Mouse (Mus musculus) liver, embryonic 13.5 days (tissue): ENCODE measurements around the gene Snx1. TPM values are rescaled to one million over a fixed set of nuclear protein-coding genes. Genes with fewer than 3 reads are reported as not detected.

Source experiments
- ATAC-seq: fragments of 200-750 bp; cut with Nextera tagmentation; 2 replicates; pipeline ENCODE4 v1.8.0; 2017; ENCODE audit warnings: low read depth, mild to moderate bottlenecking, moderate number of reproducible peaks, moderate library complexity
- DNase-seq: peaks from one replicate; pipeline ENCODE4 v3.0.0; 2022
- H3K27ac ChIP-seq: fragments of 300-500 bp; sonication (generic); 2 replicates; pipeline ENCODE4 v1.5.1; 2015; ENCODE audit warnings: moderate library complexity, mild to moderate bottlenecking, inconsistent platforms
- H3K27me3 ChIP-seq: fragments of 300-500 bp; sonication (generic); 2 replicates; pipeline ENCODE4 v1.6.1; 2015; ENCODE audit warnings: mild to moderate bottlenecking, inconsistent platforms
- H3K36me3 ChIP-seq: fragments of 300-500 bp; sonication (generic); 2 replicates; pipeline ENCODE4 v1.6.1; 2015; ENCODE audit warnings: mild to moderate bottlenecking, inconsistent platforms
- H3K4me1 ChIP-seq: fragments of 300-500 bp; sonication (generic); replicated peaks from 2 replicates; pipeline ENCODE4 v1.6.1; 2015; ENCODE audit warnings: inconsistent platforms
- H3K4me2 ChIP-seq: fragments of 300-500 bp; sonication (generic); 2 replicates; pipeline ENCODE4 v1.6.1; 2015; ENCODE audit warnings: inconsistent platforms, mild to moderate bottlenecking, moderate library complexity
- H3K4me3 ChIP-seq: fragments of 300-500 bp; sonication (generic); replicated peaks from 2 replicates; pipeline ENCODE4 v1.5.1; 2015; ENCODE audit warnings: mild to moderate bottlenecking, inconsistent platforms
- H3K9ac ChIP-seq: fragments of 300-500 bp; sonication (generic); 2 replicates; pipeline ENCODE4 v1.6.1; 2015; ENCODE audit warnings: mild to moderate bottlenecking, inconsistent platforms
- H3K9me3 ChIP-seq: fragments of 300-500 bp; sonication (generic); replicated peaks from 2 replicates; pipeline ENCODE4 v1.6.1; 2016; ENCODE audit warnings: inconsistent platforms
- WGBS: fragments of 180-500 bp; shearing (Covaris S2); methylation state at CpG from one replicate; pipeline ENCODE4 v1.1.7; 2015; ENCODE audit not compliant: insufficient replicate concordance; 5-methylcytosine and 5-hydroxymethylcytosine counted together
- polyA plus RNA-seq: library from polyadenylated mRNA; unstranded; fragments of >200 nt; fragmentation: Nextera tagmentation; extraction: Ambion mirVana; gene quantifications from 2 replicates; pipeline ENCODE4 v1.2.1, GENCODE M21; 2015

Gene Snx1
- 79.7 and 94.6 TPM in 2 replicates for polyA plus RNA-seq

DNA sequence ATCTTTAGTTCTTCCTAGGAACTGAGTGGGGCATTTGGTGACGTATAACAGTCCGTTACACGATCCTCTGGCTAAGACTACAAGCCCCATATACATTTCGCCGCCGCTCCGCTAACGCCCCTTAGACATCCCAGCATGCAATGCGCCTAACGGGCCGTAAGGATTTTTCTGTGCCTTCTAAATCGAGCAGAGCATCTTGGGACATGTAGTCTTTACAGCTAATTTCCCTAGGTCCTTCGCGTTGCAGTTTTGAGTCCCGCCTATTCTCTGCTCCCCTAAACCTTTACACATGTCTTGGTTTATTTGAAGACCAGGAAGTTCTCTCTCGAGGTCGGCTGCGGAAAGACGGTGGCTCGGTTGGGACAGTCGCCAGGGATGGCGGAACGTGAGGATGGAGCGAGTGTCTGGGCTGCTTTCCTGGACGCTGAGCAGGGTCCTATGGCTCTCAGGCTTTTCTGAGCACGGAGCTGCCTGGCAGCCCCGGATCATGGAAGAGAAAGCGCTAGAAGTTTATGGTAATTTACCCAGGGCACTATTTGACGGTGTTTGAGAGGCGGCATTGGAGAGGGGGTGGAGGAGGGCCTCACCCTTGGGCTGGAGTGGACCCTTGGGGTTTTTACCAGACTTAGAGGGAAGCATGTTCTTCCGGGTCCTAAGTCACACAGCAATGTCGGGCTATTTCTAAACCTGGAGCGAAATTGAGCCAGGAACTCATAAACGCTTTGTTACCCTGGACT lies at the start of gene Snx1, which contains the start of gene Ciao2a:
Gene Snx1 (minus strand): TSS at position 132 of the 737 bp plus-strand sequence.
Gene Ciao2a (plus strand): TSS at position 156 of the 737 bp plus-strand sequence.
- Histone ChIP-seq H3K27me3 (no peaks in the 10 kb centered on the region), H3K36me3 (peaks cover 22% of the 10 kb centered on the region), H3K4me1 (peaks cover 69% of the 10 kb centered on the region), H3K4me2 (peak within 1 kb of the TSS; percentile 83), H3K9ac (peak within 1 kb of the TSS; percentile 85), H3K27ac (peak within 1 kb of the TSS; percentile 93), H3K9me3 (no peaks in the 10 kb centered on the region), H3K4me3 (peak within 1 kb of the TSS; percentile 91)
- DNase-seq (peak; percentile 95), ATAC-seq (peak; percentile 70)
- under 1% methylated on average over 34 of the region's 34 CpGs for WGBS

DNA sequence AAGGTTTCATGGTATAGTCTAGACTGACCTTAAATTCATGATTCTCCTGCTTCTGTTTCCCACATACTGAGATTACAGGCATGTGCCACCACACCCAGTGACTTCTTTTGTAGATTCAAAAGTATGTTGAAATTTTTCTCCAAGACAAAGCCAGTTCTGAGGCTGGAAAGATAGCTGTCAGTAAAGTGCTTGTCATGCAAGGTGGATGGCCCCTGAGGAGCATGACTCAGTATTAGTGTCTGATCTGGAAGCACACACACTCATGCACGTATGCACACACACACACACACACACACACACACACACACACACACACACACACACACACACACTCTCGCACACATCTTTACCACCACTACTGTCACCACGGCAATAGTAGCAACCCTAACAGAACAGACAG lies 48.6 kb upstream of the Snx1 start:
- Histone ChIP-seq H3K36me3 (no peaks in the 10 kb centered on the region), H3K4me2 (0 out of 2 replicates have a peak overlapping the region, but pooled peaks have one; percentile 4), H3K9ac (peak overlapping the region; percentile 22; the same call in 1 of the 2 replicates), H3K9me3 (no peaks in the 10 kb centered on the region), H3K27me3 (no peaks in the 10 kb centered on the region), H3K27ac (peak overlapping the region; percentile 73), H3K4me1 (peaks cover 66% of the 10 kb centered on the region), H3K4me3 (no peak overlapping the region)
- ATAC-seq = 0 out of 2 replicates have a peak, but pooled peaks have one; percentile 46
- WGBS = 83% methylated on average over 3 of the region's 3 CpGs
- DNase-seq = peak; percentile 44

DNA sequence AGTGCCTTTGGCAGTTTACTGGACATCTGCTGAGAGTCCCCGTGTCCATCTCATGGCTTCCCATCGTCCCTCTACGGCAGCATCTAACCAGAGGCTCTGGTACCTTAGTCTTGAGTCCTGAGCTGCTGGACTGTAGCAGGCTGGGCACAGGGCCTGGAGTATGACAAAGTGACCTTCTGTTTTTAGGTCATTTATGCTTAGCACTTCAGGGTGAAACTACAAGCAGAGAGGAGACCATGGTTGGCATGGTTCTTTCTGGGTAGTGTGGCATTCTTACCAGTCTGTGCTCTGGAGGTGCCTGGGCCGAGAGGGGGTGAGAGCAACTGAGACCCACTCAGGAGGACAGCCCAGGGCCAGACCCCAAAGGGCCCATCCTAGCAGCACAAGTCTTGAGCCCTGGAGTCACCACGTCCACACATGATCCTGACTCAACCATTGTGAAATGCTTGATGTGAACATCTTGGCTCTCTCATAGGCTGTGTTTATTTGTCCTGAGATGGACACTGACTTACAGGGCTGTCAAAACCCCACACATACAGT lies 47.0 kb upstream of the Snx1 start:
- H3K9ac ChIP-seq = no peak overlapping the region
- DNase-seq (no peak), ATAC-seq (no peak)
- peak overlapping the region; percentile 58; the same call in 1 of the 2 replicates for H3K27ac ChIP-seq
- no peaks in the 10 kb centered on the region for H3K27me3 ChIP-seq
- no peak overlapping the region for H3K4me2 ChIP-seq
- peaks cover 58% of the 10 kb centered on the region for H3K4me1 ChIP-seq
- H3K36me3 ChIP-seq = peaks cover 9% of the 10 kb centered on the region; the same call in 1 of the 2 replicates
- no peaks in the 10 kb centered on the region for H3K9me3 ChIP-seq
- WGBS = 89% methylated on average over 5 of the region's 5 CpGs
- no peak overlapping the region for H3K4me3 ChIP-seq

DNA sequence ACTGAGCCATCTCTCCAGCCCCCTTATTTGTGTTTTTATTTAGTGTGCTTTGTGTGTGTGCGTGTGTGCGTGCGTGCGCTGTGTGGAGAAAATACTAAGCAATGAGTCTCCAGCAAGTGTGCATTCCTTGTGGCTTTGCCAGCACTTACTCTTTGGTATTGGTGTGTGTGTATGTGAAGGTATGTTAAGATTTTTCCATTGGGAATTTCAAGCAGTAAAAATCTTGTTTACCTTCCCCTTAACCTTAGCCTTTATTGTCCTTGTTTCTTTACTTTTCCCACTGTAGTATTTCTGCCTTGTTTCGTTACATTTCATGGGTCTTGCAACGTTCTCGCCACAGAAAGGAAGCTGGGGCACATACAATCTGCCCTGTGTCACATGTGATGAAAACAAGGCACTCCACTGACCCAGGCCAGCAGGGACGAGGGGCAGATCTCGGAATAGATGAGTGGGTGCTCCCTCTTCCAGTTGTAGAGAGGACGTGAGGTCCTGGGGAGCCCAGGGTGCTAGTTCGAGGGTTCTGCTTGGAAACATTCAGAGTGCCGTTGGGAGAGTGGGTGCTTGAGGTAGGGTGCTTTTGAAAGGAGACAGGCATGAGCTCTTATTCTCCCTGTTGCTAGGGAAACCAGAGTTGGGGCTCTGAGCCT lies 45.0 kb upstream of the Snx1 start:
- Histone ChIP-seq H3K27me3 (no peaks in the 10 kb centered on the region), H3K4me1 (peaks cover 60% of the 10 kb centered on the region), H3K9ac (no peak overlapping the region), H3K9me3 (no peaks in the 10 kb centered on the region), H3K36me3 (peaks cover 9% of the 10 kb centered on the region; the same call in 1 of the 2 replicates), H3K4me3 (no peak overlapping the region), H3K27ac (peak overlapping the region; percentile 4; the same call in 1 of the 2 replicates), H3K4me2 (no peak overlapping the region)
- no peak for ATAC-seq
- no peak for DNase-seq
- WGBS = 76% methylated on average over 12 of the region's 12 CpGs

DNA sequence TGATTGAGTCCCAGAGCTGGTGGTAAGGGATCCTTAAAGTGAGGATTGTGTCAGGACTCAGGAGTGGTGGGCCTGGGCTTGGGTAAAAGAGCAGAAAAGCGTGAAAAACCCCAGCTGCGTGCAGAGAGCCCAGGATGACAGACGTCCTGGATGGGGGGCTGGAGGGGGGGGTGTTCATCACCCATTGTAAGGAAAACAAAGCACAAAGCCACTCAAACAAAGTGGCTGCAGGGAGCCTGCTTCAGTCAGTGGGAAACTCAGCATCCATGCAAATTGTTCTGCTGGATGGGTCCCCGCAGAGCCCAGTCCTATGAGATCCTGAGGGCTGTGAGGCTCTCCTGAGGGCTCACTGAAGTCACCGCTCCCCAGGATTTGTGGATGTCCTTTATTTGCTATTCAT lies 44.1 kb upstream of the Snx1 start:
- H3K27ac ChIP-seq = no peak overlapping the region
- no peaks in the 10 kb centered on the region for H3K9me3 ChIP-seq
- no peak overlapping the region for H3K4me3 ChIP-seq
- no peaks in the 10 kb centered on the region for H3K27me3 ChIP-seq
- ATAC-seq = no peak
- H3K36me3 ChIP-seq = peaks cover 12% of the 10 kb centered on the region; the same call in 1 of the 2 replicates
- WGBS = 83% methylated on average over 5 of the region's 5 CpGs
- H3K4me1 ChIP-seq = peaks cover 61% of the 10 kb centered on the region
- no peak overlapping the region for H3K4me2 ChIP-seq
- DNase-seq = no peak
- no peak overlapping the region for H3K9ac ChIP-seq

DNA sequence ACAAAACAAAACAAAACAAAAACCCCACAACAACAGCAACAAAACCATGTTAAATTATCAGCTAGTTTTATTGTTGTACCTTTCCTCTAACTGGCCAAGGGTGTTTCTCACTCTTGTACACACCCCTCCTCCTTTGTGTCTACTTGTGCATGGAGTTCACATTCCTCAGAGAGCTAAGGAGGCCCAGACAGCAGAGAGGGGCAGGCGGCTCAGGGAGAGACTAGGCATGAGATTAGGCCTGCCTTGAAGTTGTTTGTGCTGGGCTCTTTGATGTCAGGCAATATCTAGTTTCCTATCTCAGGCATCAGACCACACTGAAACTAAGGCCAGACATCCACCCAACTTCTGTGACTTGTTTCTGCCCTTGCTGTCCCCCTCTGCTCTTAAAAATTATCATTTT lies 41.8 kb upstream of the Snx1 start:
- peaks cover 12% of the 10 kb centered on the region; the same call in 1 of the 2 replicates for H3K36me3 ChIP-seq
- no peak overlapping the region for H3K4me2 ChIP-seq
- peaks cover 48% of the 10 kb centered on the region for H3K4me1 ChIP-seq
- DNase-seq (peak; percentile 24), ATAC-seq (peak; percentile 84)
- H3K9me3 ChIP-seq = 0 out of 2 replicates have a peak, but pooled peaks cover 2% of the 10 kb centered on the region
- peak overlapping the region; percentile 70 for H3K27ac ChIP-seq
- 4% methylated on average over 1 of the region's 1 CpGs for WGBS
- no peaks in the 10 kb centered on the region for H3K27me3 ChIP-seq
- 0 out of 2 replicates have a peak overlapping the region, but pooled peaks have one; percentile 26 for H3K9ac ChIP-seq
- no peak overlapping the region for H3K4me3 ChIP-seq

DNA sequence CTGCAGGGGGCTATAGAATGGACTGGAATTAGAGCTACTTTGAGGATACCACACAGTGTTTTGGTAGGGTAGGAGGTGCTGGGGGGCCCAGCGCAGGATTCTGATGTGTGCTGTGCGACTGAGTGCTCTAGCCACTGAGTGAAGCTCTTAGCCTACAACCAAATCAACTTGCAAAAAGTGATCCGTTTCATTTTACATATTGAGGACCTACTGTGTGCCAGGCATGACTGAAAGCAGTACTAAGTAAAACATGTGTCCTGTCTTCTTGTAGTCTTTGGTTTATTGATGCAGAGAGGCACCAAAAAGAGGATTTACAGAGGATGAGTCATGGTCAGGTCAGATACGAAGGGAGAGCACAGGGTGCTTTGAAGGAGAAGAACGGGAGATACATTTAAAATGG lies 40.8 kb upstream of the Snx1 start:
- no peak for DNase-seq
- Histone ChIP-seq H3K36me3 (peaks cover 12% of the 10 kb centered on the region; the same call in 1 of the 2 replicates), H3K9ac (0 out of 2 replicates have a peak overlapping the region, but pooled peaks have one; percentile 9), H3K27me3 (no peaks in the 10 kb centered on the region), H3K9me3 (0 out of 2 replicates have a peak, but pooled peaks cover 2% of the 10 kb centered on the region), H3K4me2 (no peak overlapping the region), H3K4me1 (peaks cover 58% of the 10 kb centered on the region), H3K4me3 (no peak overlapping the region), H3K27ac (peak overlapping the region; percentile 70; the same call in 1 of the 2 replicates)
- 76% methylated on average over 5 of the region's 5 CpGs for WGBS
- ATAC-seq = no peak

DNA sequence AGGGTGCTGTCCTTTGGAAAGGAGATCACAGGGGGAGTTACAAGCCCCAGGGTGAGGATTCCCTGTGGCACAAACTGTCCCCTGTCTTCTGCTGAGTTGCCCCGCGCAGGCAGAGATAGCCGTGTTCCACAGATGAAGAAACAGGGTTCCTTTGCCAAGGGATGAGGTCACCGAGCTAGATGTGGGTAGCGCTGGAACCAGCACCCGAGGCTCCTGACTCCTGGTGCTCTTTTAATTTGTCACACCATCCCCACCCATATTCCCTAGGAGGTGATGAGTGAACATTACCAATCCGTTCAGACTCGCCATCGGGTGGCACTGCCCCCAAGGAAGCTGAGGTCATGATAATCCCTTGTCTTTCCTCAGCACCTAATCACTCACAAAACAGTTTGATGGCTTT lies 36.6 kb upstream of the Snx1 start:
- no peak for ATAC-seq
- Histone ChIP-seq H3K27ac (no peak overlapping the region), H3K36me3 (peaks cover 4% of the 10 kb centered on the region; the same call in 1 of the 2 replicates), H3K4me1 (peaks cover 68% of the 10 kb centered on the region), H3K4me2 (no peak overlapping the region), H3K9ac (0 out of 2 replicates have a peak overlapping the region, but pooled peaks have one; percentile 16), H3K27me3 (0 out of 2 replicates have a peak, but pooled peaks cover 3% of the 10 kb centered on the region), H3K4me3 (no peak overlapping the region), H3K9me3 (0 out of 2 replicates have a peak, but pooled peaks cover 2% of the 10 kb centered on the region)
- 74% methylated on average over 9 of the region's 9 CpGs for WGBS
- no peak for DNase-seq

DNA sequence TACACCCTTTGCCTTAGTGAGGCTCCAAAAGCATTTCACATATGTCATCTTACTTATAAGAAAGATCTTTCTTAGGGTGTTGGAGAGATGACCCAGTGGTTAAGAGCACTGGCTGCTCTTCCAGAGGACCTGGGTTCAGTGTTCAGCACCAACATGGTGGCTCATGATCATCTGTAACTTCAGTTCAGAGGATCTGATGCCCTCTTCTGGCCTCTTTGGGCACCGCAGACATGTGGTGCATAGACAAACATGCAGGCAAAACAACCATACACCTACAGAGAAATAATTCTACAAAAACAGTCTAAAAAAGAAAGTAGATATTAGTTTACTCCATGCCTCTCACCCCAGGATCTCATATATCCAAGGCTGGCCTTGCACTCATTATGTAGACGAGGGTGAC lies 33.8 kb upstream of the Snx1 start:
- WGBS = 88% methylated on average over 2 of the region's 2 CpGs
- Histone ChIP-seq H3K4me3 (peak overlapping the region; percentile 73), H3K4me2 (peak overlapping the region; percentile 85; the same call in 1 of the 2 replicates), H3K27me3 (peaks cover 21% of the 10 kb centered on the region), H3K9me3 (0 out of 2 replicates have a peak, but pooled peaks cover 2% of the 10 kb centered on the region), H3K27ac (no peak overlapping the region), H3K4me1 (peaks cover 44% of the 10 kb centered on the region), H3K9ac (no peak overlapping the region), H3K36me3 (no peaks in the 10 kb centered on the region)
- no peak for DNase-seq
- no peak for ATAC-seq

DNA sequence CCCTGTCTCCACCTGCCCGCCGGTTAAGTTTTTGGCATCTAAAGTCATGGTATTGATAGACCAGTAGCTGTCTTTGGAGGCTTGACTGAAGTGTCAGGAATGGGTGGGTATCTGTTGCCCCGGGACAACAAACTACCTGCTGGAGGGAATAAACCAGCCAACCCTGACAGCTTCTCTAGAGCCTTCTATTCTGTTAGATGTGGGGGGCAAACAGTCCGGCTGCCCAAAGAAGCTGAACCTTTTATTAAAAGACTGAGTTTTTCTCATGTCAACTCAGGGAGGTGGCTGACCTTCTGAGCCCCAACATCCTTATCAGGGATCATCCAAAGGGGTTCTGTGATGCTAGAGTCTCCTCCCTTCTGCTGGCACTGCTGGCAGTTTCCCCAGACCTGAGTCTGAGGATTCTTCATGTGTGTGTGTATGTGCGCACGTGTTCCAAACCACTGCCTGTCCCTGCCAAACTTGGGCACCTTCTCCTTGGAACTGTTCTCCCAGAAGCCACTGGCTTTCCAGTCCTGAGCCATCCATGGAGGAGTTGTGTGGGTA lies 32.6 kb upstream of the Snx1 start:
- peak overlapping the region; percentile 73 for H3K4me3 ChIP-seq
- peaks cover 43% of the 10 kb centered on the region for H3K4me1 ChIP-seq
- H3K27ac ChIP-seq = peak overlapping the region; percentile 85
- 0 out of 2 replicates have a peak, but pooled peaks cover 2% of the 10 kb centered on the region for H3K9me3 ChIP-seq
- peak; percentile 41 for DNase-seq
- peaks cover 21% of the 10 kb centered on the region for H3K27me3 ChIP-seq
- H3K36me3 ChIP-seq = no peaks in the 10 kb centered on the region
- WGBS = 65% methylated on average over 6 of the region's 6 CpGs
- H3K9ac ChIP-seq = peak overlapping the region; percentile 87
- ATAC-seq = peak; percentile 49
- H3K4me2 ChIP-seq = peak overlapping the region; percentile 85
